Mouse (Mus musculus) lung, postnatal 10 days (tissue): Measurements from ENCODE around the gene Nab2.
A peak's percentile ranks its signal among the peaks of the same experiment; 100 is the strongest.

Source experiments
- DNase-seq: peaks from one replicate; pipeline ENCODE4 v3.0.0; 2021

Gene Nab2

DNA sequence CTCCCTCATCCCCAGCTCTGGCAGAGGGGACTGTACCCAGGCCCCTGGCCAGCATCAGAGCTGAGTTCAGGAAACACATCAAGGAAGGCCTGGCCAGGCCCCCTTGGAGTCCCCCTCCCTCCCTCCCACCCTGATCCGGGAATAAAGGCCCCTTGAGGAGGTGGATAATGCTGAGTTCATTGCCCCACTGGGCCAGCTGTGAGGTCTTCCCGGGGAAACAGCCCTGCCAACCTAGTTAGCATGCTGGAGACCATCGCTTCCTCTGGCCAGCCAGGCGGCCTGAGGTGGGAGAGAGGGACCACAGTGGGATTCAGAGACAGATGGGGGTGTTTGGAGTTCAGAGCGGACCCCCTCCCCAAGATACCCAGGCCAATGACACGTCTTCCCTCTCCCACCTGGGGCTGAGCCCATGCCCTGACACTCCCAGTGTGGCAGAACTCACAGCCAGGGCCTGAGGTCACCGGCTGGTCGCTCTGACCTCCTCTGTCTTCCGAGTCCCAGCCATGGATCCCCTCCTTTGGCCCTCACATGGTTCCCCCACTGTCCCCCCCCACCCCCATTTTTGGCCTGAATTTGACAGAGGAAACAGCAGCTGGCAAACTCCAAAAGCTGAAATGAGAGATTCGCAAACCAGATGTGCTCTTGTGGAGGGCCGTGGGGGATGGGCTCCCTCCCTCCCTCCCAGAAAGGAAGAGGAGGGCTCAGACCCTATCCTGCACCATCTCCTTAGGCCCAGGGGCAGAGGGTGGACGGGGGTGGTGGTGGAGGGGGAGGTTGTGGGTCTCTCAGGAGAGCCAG, 53.9 kb downstream of the Nab2 start:
- peak; percentile 40 for DNase-seq

DNA sequence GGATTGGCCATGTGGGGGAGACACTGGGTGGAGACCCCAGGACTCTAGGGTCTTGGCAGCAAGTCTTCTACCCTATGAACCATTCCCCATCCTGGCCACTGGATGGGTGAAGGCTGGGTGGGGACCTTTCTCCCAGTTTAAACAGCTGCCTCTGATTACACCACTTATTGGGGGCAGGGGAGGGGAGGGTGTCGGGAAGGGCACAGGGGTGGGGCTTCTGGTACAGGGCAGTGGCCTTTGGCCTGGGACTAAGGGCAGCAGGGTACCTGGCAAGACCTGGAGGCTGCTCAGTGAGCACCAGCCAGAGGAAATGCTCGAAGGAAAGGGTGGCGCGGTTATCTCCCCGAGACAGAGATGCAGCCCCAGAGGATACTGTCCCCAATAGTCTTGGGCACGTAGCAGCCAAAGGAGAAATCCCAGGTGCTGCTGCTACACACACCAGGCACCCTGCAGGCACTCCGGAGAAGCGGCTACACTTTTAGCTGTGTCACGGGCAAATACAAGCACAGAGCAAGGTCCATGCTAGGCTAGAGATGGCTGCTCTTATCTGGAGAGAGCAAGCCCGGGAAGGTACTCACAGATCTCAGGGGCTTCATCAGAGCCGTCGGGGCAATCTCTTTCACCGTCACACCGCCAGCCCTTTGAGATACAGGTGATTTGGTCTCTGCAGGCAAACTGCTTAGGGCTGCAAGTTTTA, 56.1 kb downstream of the Nab2 start:
- DNase-seq = no peak
